Mouse (Mus musculus) inflammation-experienced regulatory T-cells, adult 6 months (primary cell): ENCODE results near the gene Mapk8ip1. TPM values are rescaled to one million over a fixed set of nuclear protein-coding genes. Genes with fewer than 3 reads are reported as not detected.
A peak's percentile ranks its signal among the peaks of the same experiment; 100 is the strongest.

Source experiments
- ATAC-seq: one replicate; pipeline ENCODE4 v1.8.0; 2017
- polyA plus RNA-seq, 3 experiments: library from polyadenylated mRNA; unstranded; fragments of 100-300 nt; shearing (Covaris generic); gene quantifications; one replicate each; pipeline ENCODE4 v1.2.1; 2017

Mapk8ip1 gene
- polyA plus RNA-seq, 3 experiments from 2014 or later: 0.43 to 0.92 (median 0.82) TPM

DNA sequence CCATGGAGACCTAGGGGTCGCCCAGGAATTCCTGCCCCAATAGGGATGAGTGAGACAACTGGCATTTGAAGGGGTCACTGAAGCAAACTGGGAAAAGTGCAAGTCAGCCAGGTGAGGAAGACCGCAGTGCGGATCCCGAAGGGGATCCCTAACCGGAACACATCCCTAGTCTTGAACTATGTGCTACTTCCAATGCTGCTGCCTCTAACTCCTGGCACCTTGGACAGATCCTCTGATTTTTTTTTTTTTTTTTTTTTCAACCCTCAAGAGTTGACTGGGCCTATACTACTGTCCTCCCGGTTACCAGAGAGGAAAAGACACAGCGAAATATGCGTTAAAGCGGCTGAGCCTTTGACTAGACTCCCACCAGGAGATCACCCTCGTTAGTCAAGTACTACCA, 11.4 kb downstream of the Mapk8ip1 start:
- no peak for ATAC-seq

DNA sequence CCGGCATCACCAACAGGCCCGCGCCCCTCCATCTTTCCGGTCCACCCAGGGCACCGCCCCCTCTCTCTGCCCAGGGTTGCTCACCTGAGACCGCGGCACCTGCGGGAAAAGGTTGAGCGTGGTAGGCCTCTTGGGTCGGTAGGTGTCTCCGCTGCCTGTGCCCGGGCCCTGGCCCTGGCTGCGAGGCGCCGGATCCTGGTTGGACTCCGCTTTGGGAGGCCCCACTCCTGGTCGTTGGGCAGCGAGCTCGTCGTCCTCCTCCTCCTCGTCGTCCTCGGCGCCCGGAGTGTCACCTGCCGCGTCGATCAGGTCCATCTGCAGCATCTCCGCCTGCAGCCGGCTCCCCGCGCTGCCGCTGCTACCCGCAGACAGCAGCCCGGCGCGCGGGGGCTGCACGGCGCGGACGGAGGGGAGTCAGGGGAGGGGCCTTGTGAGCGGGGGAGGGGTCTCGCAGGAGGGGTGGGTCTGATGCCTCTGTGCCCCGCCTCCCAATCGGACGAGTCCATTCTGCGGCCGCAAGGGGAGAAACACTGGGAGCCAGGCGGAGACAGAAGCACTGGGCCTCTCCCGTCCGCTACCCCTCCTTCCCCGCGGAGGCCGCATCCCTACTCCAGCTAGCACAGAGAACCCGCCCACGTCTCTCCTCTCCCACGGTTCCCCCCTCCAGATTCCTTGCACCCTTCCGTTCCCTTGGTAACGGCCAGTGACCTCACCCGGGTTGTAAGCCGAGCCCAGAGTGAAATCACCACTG, 12.0 kb downstream of the Mapk8ip1 start:
- ATAC-seq: peak; percentile 56

DNA sequence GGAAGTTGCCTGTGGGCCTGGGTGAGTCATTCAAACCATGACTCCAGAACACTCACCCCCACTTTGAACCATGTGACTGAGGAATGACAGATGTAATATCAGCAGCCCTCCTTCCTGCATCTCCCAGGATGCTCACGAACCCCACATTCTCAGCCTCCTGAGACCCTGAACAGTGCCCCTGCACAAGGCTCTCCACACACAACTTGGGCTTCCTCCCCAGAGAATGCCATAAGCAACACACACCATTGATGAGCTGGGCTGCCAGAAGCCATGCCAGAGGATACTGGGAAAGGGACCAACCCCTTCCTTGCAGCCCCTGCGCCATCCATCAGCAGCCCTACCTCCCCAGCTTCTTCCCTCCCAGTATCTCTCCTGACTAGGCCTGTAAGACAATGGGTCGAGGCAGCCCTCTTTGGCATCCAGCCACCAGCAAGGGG, 13.0 kb downstream of the Mapk8ip1 start:
- no peak for ATAC-seq

DNA sequence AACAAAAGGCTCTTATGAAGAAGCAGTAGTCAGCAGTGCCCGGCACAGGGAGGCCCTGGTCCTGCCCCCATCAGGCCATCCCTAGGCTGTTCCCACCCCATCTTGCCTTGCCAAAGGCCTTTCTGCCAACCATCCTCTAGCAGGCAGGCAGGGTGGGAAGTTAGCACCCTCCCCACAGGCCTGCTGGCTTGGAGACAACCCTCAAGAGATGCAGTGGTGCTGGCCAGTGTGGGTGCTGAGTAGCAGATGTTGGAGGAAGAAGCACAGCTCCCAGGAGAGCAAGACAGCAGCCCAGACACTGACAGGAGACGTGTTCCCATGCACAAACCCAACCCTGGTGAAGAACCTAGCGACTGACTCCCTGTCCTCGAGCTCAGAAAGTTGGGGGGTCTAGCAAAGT, 13.4 kb downstream of the Mapk8ip1 start:
- ATAC-seq: no peak

DNA sequence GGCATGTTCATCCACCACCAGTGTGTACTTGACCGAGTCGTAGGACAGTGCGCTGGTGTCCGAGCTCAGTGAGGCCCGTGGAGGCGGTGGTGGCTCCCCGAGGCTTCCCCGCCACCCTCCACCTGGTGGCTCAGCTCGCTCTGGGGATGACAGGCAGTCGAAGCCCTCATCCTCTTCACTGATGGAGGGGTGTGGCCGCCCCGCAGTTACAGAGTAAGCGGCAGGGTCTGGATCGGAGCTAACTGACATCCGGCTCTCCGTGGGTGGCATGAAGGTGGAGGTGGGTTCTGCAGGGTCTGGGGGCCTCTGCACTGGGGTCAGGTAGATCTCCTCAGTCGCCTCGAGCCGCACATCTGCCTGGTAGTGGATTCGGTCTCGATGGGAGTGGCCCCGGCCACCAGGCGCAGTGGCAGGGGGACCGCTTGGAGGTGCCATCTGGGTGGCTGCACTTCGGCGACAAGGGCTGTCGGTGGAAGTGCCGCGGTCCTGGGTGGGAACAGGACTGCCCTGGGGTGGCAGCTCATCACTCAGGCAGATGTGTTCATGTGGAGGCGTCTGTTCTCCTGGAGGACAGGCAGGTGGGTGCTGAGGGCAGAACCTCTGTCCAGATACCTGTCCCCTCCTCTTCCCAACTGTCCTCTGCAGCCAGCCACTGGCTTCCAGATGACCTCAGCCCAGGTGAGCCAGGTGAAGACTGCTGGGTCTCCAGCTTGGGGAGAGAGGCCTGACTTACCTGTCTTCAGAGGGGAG, 14.1 kb downstream of the Mapk8ip1 start:
- no peak for ATAC-seq

DNA sequence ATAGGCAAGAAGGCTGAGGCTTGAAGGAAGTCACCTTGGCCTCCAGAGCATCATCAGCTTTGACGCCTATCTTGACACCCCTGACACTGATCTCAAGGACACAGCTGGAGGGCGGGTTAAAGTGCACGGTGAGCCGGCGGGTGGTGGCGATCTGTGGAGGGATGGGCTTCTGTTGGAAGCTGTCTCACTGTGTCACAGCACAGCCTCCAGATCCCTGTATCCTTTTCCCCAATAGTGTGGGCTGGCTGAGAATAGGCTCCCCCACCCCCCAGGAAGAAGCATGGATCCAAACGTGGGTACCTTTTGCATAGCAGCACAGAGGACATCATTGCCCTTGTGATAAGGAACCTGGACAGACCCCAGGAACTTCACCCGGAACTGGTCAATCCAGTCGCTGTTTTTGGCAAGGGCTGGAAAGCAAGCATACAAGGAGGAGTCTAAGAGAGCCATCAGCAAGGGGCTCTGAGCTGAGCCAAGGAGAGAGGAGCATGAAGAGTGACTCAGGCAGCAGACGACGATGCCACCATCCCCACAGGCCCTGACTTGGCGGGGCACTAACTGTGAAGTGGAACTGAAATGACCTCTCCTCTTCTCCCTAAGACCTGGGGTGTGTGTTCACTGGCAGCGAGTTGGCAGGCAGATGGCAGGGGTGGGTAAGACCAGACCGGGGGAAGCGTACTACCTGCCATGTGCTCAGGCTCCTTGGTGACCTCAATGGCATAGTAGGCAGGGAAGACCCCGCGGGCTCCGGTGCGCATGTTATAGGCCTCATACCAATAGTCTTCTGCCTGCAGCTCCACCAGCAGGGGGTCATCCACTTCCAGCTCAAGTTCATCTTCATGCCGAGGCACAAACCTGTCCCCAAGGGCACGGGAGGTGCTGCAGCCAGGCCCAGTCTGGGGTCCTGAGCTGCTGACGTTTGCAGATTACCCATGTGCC, 15.7 kb downstream of the Mapk8ip1 start:
- ATAC-seq: no peak

DNA sequence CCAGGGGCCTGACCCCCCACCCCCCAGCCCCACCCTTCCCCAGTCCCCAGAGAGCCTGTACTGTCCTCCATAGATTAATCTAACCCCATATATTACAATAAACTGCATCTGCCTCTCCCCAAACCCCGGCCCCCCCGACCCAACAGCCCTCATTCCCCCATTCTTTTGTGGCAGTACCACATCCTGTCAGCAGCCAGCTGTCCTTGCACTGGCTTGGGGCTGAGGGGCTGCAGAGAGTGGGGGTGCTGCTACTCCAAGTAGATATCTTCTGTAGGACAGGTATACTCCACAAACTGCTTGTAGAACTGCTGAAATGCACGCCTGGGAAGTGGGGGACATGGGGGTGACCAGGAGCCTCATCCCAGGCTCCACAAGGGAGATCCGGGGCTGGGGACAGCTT, 17.0 kb downstream of the Mapk8ip1 start:
- no peak for ATAC-seq

DNA sequence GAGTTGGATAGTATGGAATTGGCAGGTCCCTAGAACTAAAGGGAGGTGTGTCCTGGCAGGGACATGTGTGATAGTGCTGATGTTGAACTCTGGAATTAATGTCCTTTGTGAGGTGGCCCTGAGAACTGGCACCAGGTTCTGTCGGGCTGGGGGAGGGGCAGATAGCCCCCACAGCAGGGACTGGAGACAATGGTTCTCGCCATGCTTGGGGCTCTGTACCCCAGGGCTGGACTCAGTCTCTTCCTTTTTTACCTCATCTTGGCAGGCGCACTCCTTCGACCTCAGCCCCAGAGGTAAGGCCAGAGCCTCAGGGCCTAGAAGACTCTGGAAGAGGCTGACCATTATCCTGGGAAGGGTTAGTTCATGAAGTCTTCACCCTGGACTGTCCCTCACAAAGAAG, 18.3 kb downstream of the Mapk8ip1 start:
- ATAC-seq: no peak

DNA sequence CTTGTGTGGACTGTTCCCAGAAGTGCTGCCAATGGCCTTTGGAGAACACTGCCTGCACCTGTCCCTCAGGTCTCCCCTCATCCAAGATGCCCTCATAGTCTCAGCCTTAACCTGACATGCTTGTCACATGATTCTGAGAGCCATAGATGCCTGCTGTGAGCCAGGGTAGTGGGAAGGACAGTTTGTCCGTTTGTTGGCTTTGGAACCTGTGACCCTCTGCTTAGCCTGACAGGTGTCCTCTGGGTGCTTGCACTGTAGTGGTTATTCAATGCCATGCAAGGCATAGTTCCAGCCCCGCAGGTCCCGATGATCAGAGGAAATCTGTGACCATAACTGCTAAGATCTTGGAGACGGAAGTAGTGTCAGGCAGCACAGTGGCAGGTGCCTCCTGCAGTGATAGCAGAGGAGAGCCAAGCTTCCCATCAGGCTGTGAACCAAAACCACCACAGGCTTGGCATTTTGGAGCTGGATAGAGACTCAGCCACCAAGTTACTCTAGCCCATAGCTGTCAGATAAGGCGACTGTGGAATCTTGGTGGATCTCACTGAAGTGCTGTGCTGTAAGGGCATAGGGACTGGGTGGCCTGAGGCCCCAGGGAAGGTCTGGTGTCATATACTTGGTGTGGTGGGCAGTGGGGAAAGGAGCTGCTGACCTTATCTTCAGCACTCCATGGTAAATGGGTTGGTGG, 19.0 kb downstream of the Mapk8ip1 start, which contains the start of gene 1700029I15Rik:
Gene 1700029I15Rik (plus strand): TSS at position 638 of the 688 bp plus-strand sequence.
- no peak for ATAC-seq

DNA sequence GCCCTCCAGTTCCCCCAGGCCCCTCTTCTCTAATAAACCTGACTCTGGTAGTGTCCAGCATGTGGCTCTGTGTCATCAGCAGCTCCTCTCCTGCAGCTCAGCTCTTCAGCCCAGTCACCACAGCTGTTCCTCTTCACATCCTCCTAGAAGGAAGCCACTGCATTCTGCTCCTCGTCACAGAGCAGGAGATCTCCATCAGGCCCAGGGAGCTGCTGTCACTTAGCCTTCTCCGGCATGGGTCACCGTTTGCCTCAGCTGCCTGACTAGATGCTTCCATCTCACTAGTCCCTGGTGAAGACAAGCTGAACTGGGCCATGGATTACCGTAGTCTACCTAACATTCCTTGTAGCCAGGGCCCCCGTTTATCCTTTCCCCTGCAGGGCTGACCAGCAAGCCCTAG, 19.9 kb downstream of the Mapk8ip1 start:
- ATAC-seq: no peak

DNA sequence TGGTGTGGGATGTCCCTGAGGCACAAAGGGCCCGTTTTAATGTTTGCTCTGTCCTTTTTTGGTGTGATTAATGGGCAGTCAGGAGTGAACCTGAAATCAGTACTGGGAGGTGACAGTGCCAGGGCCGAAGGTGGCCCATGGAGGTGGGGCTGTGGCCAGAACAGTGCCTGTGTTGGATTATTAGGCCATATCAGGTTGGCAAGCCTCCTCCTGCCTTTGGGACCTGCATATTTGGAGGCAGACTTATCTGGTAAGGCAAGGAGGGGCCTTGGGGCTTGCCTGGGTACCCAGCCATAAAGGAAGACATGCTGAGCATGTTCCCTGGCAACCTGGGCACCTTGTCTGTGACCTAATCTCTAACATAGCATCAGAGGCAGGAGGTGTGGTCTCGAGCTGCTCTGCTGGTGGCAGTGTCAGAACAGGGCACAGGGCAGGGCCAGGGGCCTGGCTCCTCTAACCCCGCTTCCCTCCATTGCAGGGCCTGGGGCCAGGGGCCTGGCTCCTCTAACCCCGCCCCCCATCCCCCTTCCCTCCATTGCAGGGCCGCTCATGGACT, 20.5 kb downstream of the Mapk8ip1 start:
- no peak for ATAC-seq

DNA sequence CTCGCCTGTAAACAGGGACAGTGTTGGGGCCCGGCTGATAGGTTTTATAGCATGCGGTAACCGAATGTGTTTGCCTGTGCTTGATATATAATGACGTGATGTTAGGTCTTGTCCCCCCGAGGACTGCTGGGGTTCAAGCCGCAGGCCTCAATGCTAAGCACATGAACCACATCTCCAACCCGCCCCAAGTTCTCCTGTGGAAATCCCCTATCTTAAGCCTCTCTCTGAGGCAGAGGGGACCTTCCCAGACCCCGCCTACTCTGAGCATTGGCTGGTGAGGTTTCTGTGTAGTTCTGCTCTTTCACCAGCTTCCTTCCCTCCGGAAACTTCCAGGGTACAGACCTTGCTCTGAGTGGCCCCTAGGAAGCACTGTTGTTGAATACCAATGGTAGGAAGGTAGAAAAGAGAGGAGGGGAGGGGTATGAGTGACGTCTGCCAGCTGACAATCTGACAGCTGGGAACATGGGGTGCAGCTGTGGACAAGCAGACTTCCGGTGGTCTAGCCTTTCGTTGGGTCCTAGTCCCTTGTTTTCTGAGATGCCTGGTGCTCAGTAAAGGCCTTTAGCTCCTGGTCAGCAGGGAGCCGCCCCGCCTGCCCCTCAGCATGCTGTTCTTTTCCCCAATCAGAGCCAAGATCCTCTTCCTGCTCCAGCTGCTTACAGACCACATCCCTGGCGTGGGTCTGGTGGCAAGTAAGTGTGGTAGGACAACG, 21.1 kb downstream of the Mapk8ip1 start:
- ATAC-seq: peak; percentile 51

DNA sequence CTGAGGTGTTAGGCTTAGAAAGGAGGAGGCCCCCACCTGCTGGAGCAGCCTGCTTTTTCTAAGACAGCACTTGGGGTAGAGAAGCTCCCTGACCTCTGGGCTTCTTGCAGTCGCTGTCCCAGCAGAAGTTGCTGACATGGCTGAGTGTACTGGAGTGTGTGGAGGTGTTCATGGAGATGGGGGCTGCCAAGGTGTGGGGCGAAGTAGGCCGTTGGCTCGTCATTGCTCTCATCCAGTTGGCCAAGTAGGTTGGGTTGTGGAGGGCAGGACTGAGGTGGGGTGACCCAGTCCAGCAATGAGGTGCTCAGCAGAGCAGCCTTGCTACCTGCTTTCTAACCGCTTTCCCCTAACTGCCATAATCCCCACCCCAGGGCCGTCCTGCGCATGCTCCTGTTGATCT, 23.7 kb downstream of the Mapk8ip1 start:
- no peak for ATAC-seq

DNA sequence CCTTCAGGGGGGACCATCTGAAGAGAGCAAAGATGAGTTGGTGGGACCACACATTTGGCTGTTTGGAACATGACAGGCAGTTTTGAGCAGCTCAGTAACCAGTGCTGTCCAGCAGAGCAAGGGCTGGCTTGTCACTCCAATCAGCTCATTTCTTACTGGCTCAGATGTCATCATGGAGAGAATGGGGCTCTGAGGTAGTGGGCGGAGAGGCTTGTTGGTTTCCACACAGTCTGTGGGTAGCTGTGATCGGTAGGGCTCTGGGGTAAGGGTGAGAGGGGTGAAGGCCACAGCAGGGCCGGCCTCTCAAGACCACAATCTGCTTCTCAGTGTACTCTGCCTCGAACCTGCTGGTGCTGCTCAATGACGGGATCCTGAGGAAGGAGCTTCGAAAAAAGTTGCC, 24.8 kb downstream of the Mapk8ip1 start:
- ATAC-seq: no peak

DNA sequence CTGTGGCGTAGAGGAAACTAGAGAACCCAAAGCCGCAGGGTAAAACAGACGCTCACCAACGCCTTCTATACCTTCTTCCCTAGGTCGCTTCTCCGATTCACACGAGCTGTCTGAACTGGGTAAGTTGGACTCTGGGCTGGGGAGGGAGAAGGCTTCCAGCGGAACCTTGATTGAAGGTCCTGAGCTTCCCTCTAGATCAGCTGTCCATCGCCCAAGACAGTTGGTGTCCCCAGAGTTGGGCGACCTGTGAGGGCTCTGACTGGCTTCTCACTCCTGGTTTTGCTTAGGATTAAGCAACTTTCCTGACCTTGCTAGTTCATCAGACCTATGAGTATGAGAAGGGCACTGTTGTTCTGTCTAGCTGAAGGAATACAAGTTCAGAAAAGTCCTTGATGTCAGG, 25.3 kb downstream of the Mapk8ip1 start:
- no peak for ATAC-seq

DNA sequence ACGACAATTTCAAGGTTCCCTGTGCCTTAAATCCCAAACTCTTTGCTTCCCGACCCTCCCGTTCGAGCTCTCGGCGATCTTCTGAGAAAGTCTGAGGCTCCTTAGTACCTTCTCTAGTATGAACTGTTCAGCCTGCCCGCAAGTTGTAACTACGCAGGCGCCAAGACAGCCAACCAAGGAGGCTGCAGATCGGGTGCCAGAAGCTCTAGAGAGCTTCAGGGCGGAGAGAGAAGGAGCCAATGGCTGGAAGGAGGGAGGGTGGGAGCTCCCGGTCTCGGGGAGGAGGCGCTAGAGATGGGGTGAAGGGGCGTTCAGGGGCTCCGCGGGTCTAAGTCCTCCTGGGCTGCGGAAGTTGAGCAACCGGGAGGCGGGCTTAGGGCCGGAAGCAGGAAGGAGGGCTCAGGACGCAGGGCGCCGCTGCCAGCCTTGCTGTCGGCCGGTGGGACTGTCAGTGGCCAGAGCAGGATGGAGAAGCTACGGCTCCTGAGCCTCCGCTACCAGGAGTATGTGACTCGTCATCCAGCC, 25.9 kb downstream of the Mapk8ip1 start:
- ATAC-seq: peak; percentile 93

DNA sequence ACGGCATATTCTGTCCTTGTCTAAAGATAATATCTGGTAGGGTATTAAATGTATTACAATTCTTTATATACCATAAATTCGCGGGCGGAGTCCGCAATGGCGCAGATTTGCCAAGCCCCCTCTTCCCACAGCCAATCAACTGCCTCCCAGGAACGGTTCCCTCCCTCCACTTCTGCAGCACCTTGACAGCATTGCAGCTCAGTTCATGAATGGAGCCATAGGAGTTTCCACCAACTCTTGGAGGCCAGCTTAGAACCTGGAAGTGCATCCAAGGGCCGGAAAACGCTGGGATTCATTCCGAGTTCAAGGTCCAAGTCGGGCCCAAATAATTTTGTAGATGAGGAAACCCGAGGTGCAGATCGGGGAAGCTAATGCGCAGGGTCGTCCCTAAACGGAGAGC, 26.5 kb downstream of the Mapk8ip1 start, which contains the start of the genes Pex16 and Large2:
Gene Pex16 (plus strand): TSS at position 163 of the 400 bp plus-strand sequence.
Gene Large2 (minus strand): TSS at position 356 of the 400 bp plus-strand sequence.
- ATAC-seq: no peak

DNA sequence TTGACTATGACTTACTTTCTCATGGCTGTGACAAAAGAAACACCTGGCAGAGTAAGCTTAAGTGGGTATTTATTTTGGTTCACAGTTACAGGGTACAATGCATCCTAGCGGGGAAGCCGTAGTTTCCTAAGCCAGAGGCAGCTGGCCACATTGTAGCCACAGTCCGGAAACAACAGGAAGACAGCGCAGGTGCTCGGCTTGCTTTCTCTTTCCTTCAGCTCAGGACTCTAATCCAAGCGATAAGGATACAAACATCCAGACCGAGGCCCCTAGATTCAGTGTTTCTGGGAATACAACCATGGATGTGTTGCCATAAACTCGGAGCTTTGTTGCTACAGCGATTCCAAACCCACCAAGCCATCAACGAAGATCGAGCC, 27.6 kb downstream of the Mapk8ip1 start:
- ATAC-seq: no peak

DNA sequence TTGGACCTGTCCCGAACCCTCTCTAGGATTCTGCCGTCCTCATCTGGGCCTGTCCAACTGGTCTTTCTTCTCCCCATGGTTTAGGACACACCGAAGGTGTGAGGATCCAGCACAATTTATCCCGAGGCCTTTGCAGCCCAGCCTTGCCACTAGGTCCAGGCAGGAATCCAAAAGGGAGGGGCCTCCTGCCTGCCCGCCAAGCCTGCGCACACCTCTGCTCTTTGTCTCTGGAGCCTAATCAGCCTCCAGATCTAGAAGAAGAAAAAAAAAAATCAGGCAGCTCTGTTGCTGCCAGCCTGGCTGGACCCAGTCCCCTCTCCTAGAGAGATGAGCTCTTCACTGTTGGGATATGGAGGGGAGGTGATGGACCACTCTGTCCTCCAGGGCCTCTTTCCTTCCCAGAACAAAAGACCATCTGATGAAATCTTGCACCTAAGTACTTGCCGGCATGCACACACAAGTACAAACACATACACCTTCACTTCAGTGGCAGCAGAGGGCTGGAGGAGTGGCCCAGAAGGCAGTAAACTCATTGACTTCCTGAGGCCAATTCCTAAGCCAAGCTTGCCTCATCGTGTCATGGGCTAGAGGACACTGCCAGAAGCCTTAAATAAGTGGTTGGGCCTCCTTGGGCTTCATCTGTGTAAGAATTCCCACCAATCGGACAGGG, 28.2 kb downstream of the Mapk8ip1 start:
- ATAC-seq: no peak

DNA sequence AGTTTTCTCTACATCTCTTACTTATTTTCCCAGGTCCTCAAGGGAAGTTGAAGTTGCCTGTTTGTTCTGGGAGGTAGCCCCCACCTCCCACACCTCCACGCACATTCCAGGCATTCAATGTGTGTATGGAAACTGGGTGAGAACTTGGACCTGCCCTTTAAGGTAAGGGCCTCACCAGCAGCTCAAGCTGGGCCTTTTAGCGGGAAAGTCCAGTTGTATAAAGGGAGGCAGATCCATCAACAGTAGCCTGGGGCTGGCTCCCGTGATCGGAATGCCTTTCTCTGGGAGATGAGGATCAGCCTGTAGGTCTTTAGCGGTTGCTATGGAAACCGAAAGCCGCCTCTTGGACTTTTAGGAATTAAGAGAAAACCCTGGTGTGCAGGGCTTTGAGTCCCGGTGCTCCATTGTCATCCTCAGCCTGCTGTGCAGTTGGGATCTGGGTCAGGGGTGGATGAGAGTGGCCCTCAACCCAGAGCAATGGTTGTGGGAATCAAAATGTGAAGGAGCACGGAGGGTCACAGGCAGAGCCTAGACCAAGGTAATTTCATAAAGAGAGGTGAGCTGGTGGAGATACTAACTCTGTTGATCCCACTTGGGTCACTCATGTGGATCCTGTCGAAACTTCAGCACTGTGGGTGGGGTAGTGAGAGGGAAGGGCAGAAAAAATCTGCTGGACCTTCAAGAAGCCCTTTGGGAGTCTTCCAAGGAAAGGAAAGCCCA, 28.9 kb downstream of the Mapk8ip1 start:
- no peak for ATAC-seq
